Mouse (Mus musculus): ENCODE results near the gene Rad50. TPM values are rescaled to one million over a fixed set of nuclear protein-coding genes. Genes with fewer than 3 reads are reported as not detected.
A peak's percentile ranks its signal among the peaks of the same experiment; 100 is the strongest.

The Rad50 gene
- polyA plus RNA-seq, 1 experiment from 2014 or later = 27.8 TPM

- Histone ChIP-seq H3K4me1 (ENCODE audit: control insufficient read depth, insufficient read depth, low read length) (no peaks in the 10 kb centered on the region), H3K4me3 (replicated peaks; ENCODE audit: low read length) (no peak overlapping the region), H3K27ac (ENCODE audit: low read length) (no peak overlapping the region), H3K9ac (ENCODE audit: low read length) (no peak overlapping the region), H3K4me2 (ENCODE audit: low read depth, low read length) (no peak overlapping the region), H3K27me3 (ENCODE audit: control insufficient read depth, insufficient read depth, low read length) (no peaks in the 10 kb centered on the region), H3K9me3 (replicated peaks; ENCODE audit: control insufficient read depth, low read length) (no peaks in the 10 kb centered on the region), H3K36me3 (ENCODE audit: control insufficient read depth, insufficient read depth, low read length) (no peaks in the 10 kb centered on the region)
- ATAC-seq (ENCODE audit: insufficient read depth, low FRiP score) = peak; percentile 73
- WGBS = 52% methylated on average over 14 of the region's 14 CpGs
Measured at GRCm38 (mm10) chr11:53736771-53737572, 29.9 kb upstream of the Rad50 start.

GRCm38 (mm10) chr11:53735682-53736245 is 28.6 kb upstream of the Rad50 start:
- H3K4me3 ChIP-seq (replicated peaks; ENCODE audit: low read length) = peak overlapping the region; percentile 24
- H3K9me3 ChIP-seq (replicated peaks; ENCODE audit: control insufficient read depth, low read length) = no peaks in the 10 kb centered on the region
- H3K36me3 ChIP-seq (ENCODE audit: control insufficient read depth, insufficient read depth, low read length) = no peaks in the 10 kb centered on the region
- ATAC-seq (ENCODE audit: insufficient read depth, low FRiP score) = peak; percentile 82; the same call in 1 of the 2 replicates
- 0 out of 2 replicates have a peak overlapping the region, but pooled peaks have one; percentile 23 for H3K9ac ChIP-seq (ENCODE audit: low read length)
- H3K27me3 ChIP-seq (ENCODE audit: control insufficient read depth, insufficient read depth, low read length) = no peaks in the 10 kb centered on the region
- WGBS = 22% methylated on average over 17 of the region's 17 CpGs
- H3K27ac ChIP-seq (ENCODE audit: low read length) = no peak overlapping the region
- H3K4me2 ChIP-seq (ENCODE audit: low read depth, low read length) = peak overlapping the region; percentile 47
- H3K4me1 ChIP-seq (ENCODE audit: control insufficient read depth, insufficient read depth, low read length) = no peaks in the 10 kb centered on the region

- Histone ChIP-seq H3K4me2 (ENCODE audit: low read depth, low read length) (0 out of 2 replicates have a peak overlapping the region, but pooled peaks have one; percentile 47), H3K4me3 (replicated peaks; ENCODE audit: low read length) (no peak overlapping the region), H3K9me3 (replicated peaks; ENCODE audit: control insufficient read depth, low read length) (no peaks in the 10 kb centered on the region), H3K27me3 (ENCODE audit: control insufficient read depth, insufficient read depth, low read length) (no peaks in the 10 kb centered on the region), H3K27ac (ENCODE audit: low read length) (no peak overlapping the region), H3K36me3 (ENCODE audit: control insufficient read depth, insufficient read depth, low read length) (no peaks in the 10 kb centered on the region), H3K4me1 (ENCODE audit: control insufficient read depth, insufficient read depth, low read length) (no peaks in the 10 kb centered on the region), H3K9ac (ENCODE audit: low read length) (no peak overlapping the region)
- ATAC-seq (ENCODE audit: insufficient read depth, low FRiP score) = no peak
- WGBS = 64% methylated on average over 18 of the region's 18 CpGs
Measured at GRCm38 (mm10) chr11:53734970-53735681, 28.0 kb upstream of the Rad50 start.

GRCm38 (mm10) chr11:53734431-53734830 is 27.3 kb upstream of the Rad50 start:
- WGBS = 78% methylated on average over 2 of the region's 2 CpGs
- H3K9ac ChIP-seq (ENCODE audit: low read length) = no peak overlapping the region
- no peak overlapping the region for H3K4me3 ChIP-seq (replicated peaks; ENCODE audit: low read length)
- H3K4me1 ChIP-seq (ENCODE audit: control insufficient read depth, insufficient read depth, low read length) = no peaks in the 10 kb centered on the region
- no peak for ATAC-seq (ENCODE audit: insufficient read depth, low FRiP score)
- no peak overlapping the region for H3K4me2 ChIP-seq (ENCODE audit: low read depth, low read length)
- H3K27me3 ChIP-seq (ENCODE audit: control insufficient read depth, insufficient read depth, low read length) = no peaks in the 10 kb centered on the region
- H3K36me3 ChIP-seq (ENCODE audit: control insufficient read depth, insufficient read depth, low read length) = no peaks in the 10 kb centered on the region
- no peaks in the 10 kb centered on the region for H3K9me3 ChIP-seq (replicated peaks; ENCODE audit: control insufficient read depth, low read length)
- no peak overlapping the region for H3K27ac ChIP-seq (ENCODE audit: low read length)

- H3K9ac ChIP-seq (ENCODE audit: low read length) = no peak overlapping the region
- H3K36me3 ChIP-seq (ENCODE audit: control insufficient read depth, insufficient read depth, low read length) = no peaks in the 10 kb centered on the region
- no peaks in the 10 kb centered on the region for H3K4me1 ChIP-seq (ENCODE audit: control insufficient read depth, insufficient read depth, low read length)
- no peak for ATAC-seq (ENCODE audit: insufficient read depth, low FRiP score)
- H3K4me2 ChIP-seq (ENCODE audit: low read depth, low read length) = no peak overlapping the region
- no peak overlapping the region for H3K27ac ChIP-seq (ENCODE audit: low read length)
- no peak overlapping the region for H3K4me3 ChIP-seq (replicated peaks; ENCODE audit: low read length)
- H3K27me3 ChIP-seq (ENCODE audit: control insufficient read depth, insufficient read depth, low read length) = no peaks in the 10 kb centered on the region
- WGBS = 81% methylated on average over 7 of the region's 7 CpGs
- H3K9me3 ChIP-seq (replicated peaks; ENCODE audit: control insufficient read depth, low read length) = no peaks in the 10 kb centered on the region
Measured at GRCm38 (mm10) chr11:53733824-53734223, 26.7 kb upstream of the Rad50 start.

- H3K9ac ChIP-seq (ENCODE audit: low read length) = no peak overlapping the region
- H3K4me3 ChIP-seq (replicated peaks; ENCODE audit: low read length) = no peak overlapping the region
- no peaks in the 10 kb centered on the region for H3K36me3 ChIP-seq (ENCODE audit: control insufficient read depth, insufficient read depth, low read length)
- WGBS = 82% methylated on average over 8 of the region's 8 CpGs
- H3K9me3 ChIP-seq (replicated peaks; ENCODE audit: control insufficient read depth, low read length) = no peaks in the 10 kb centered on the region
- no peaks in the 10 kb centered on the region for H3K27me3 ChIP-seq (ENCODE audit: control insufficient read depth, insufficient read depth, low read length)
- H3K4me1 ChIP-seq (ENCODE audit: control insufficient read depth, insufficient read depth, low read length) = no peaks in the 10 kb centered on the region
- ATAC-seq (ENCODE audit: insufficient read depth, low FRiP score) = no peak
- no peak overlapping the region for H3K4me2 ChIP-seq (ENCODE audit: low read depth, low read length)
- H3K27ac ChIP-seq (ENCODE audit: low read length) = no peak overlapping the region
Measured at GRCm38 (mm10) chr11:53732244-53732643, 25.1 kb upstream of the Rad50 start.

GRCm38 (mm10) chr11:53731457-53731856 is 24.3 kb upstream of the Rad50 start:
- WGBS = 95% methylated on average over 7 of the region's 7 CpGs
- H3K36me3 ChIP-seq (ENCODE audit: control insufficient read depth, insufficient read depth, low read length) = no peaks in the 10 kb centered on the region
- no peak overlapping the region for H3K4me2 ChIP-seq (ENCODE audit: low read depth, low read length)
- H3K4me3 ChIP-seq (replicated peaks; ENCODE audit: low read length) = no peak overlapping the region
- no peaks in the 10 kb centered on the region for H3K27me3 ChIP-seq (ENCODE audit: control insufficient read depth, insufficient read depth, low read length)
- H3K4me1 ChIP-seq (ENCODE audit: control insufficient read depth, insufficient read depth, low read length) = no peaks in the 10 kb centered on the region
- H3K27ac ChIP-seq (ENCODE audit: low read length) = no peak overlapping the region
- no peak for ATAC-seq (ENCODE audit: insufficient read depth, low FRiP score)
- H3K9ac ChIP-seq (ENCODE audit: low read length) = no peak overlapping the region
- H3K9me3 ChIP-seq (replicated peaks; ENCODE audit: control insufficient read depth, low read length) = no peaks in the 10 kb centered on the region

- Histone ChIP-seq H3K4me1 (ENCODE audit: control insufficient read depth, insufficient read depth, low read length) (no peaks in the 10 kb centered on the region), H3K4me3 (replicated peaks; ENCODE audit: low read length) (no peak within 1 kb of the TSS), H3K4me2 (ENCODE audit: low read depth, low read length) (no peak within 1 kb of the TSS), H3K9me3 (replicated peaks; ENCODE audit: control insufficient read depth, low read length) (no peaks in the 10 kb centered on the region), H3K27ac (ENCODE audit: low read length) (no peak within 1 kb of the TSS), H3K27me3 (ENCODE audit: control insufficient read depth, insufficient read depth, low read length) (no peaks in the 10 kb centered on the region), H3K36me3 (ENCODE audit: control insufficient read depth, insufficient read depth, low read length) (no peaks in the 10 kb centered on the region), H3K9ac (ENCODE audit: low read length) (no peak within 1 kb of the TSS)
- ATAC-seq (ENCODE audit: insufficient read depth, low FRiP score) = no peak
- 80% methylated on average over 6 of the region's 6 CpGs for WGBS
Measured at GRCm38 (mm10) chr11:53720715-53721114, 13.6 kb upstream of the Rad50 start, which contains the start of gene Il5. TSS of gene Il5 (plus strand) at chr11:53720794.

GRCm38 (mm10) chr11:53719701-53720100 is 12.6 kb upstream of the Rad50 start:
- Histone ChIP-seq H3K9ac (ENCODE audit: low read length) (no peak overlapping the region), H3K36me3 (ENCODE audit: control insufficient read depth, insufficient read depth, low read length) (no peaks in the 10 kb centered on the region), H3K27ac (ENCODE audit: low read length) (no peak overlapping the region), H3K9me3 (replicated peaks; ENCODE audit: control insufficient read depth, low read length) (no peaks in the 10 kb centered on the region), H3K4me1 (ENCODE audit: control insufficient read depth, insufficient read depth, low read length) (no peaks in the 10 kb centered on the region), H3K4me3 (replicated peaks; ENCODE audit: low read length) (no peak overlapping the region), H3K4me2 (ENCODE audit: low read depth, low read length) (no peak overlapping the region), H3K27me3 (ENCODE audit: control insufficient read depth, insufficient read depth, low read length) (no peaks in the 10 kb centered on the region)
- ATAC-seq (ENCODE audit: insufficient read depth, low FRiP score) = no peak
- 90% methylated on average over 1 of the region's 1 CpGs for WGBS
